Mouse (Mus musculus): Measurements from ENCODE around the gene Lax1.

- no peak for TF ChIP-seq CTCF (IDR thresholded peaks at IDR 0.05; ENCODE audit: borderline replicate concordance, insufficient read depth, low read length)
- TF ChIP-seq POLR2A (IDR thresholded peaks at IDR 0.05; ENCODE audit: low read depth, low read length): no peak
Observed at GRCm38 (mm10) chr1:133663427-133663826, 26.5 kb downstream of the Lax1 start.

Data from embryonic fibroblast, embryonic 13.5 days (primary cell).